Mouse (Mus musculus) midbrain, embryonic 10.5 days (tissue): ENCODE data around the gene Tm6sf2. TPM values are rescaled to one million over a fixed set of nuclear protein-coding genes. Genes with fewer than 3 reads are reported as not detected.
A peak's percentile ranks its signal among the peaks of the same experiment; 100 is the strongest.

Experiments
- DNase-seq: peaks from one replicate; pipeline ENCODE4 v3.0.0-alpha.2; 2017; ENCODE audit warnings: low spot score
- H3K27ac ChIP-seq: fragments of 300-500 bp; sonication (generic); replicated peaks from 2 replicates; pipeline ENCODE4 v1.5.1; 2016; ENCODE audit warnings: mild to moderate bottlenecking
- H3K27me3 ChIP-seq: fragments of 300-500 bp; sonication (generic); 2 replicates; pipeline ENCODE4 v1.6.1; 2016; ENCODE audit warnings: low read depth, mild to moderate bottlenecking; ENCODE audit not compliant: poor library complexity, severe bottlenecking
- H3K36me3 ChIP-seq: fragments of 300-500 bp; sonication (generic); 2 replicates; pipeline ENCODE4 v1.6.1; 2016; ENCODE audit warnings: mild to moderate bottlenecking, moderate library complexity
- H3K4me1 ChIP-seq: fragments of 300-500 bp; sonication (generic); 2 replicates; pipeline ENCODE4 v1.6.1; 2016
- H3K4me3 ChIP-seq: fragments of 300-500 bp; sonication (generic); 2 replicates; pipeline ENCODE4 v1.5.1; 2016; ENCODE audit warnings: mild to moderate bottlenecking, moderate library complexity
- H3K9me3 ChIP-seq: fragments of 300-500 bp; sonication (generic); replicated peaks from 2 replicates; pipeline ENCODE4 v1.6.1; 2016; ENCODE audit warnings: mild to moderate bottlenecking
- WGBS: fragments of 180-500 bp; shearing (Covaris S2); methylation state at CpG from one replicate; pipeline ENCODE4 v1.1.7; 2016; 5-methylcytosine and 5-hydroxymethylcytosine counted together
- polyA plus RNA-seq: library from polyadenylated mRNA; unstranded; fragments of >200 nt; fragmentation: Nextera tagmentation; extraction: Ambion mirVana; gene quantifications from 2 replicates; pipeline ENCODE4 v1.2.1, GENCODE M21; 2016

The Tm6sf2 gene
- polyA plus RNA-seq, 1 experiment from 2014 or later, result 0.69 TPM

DNA sequence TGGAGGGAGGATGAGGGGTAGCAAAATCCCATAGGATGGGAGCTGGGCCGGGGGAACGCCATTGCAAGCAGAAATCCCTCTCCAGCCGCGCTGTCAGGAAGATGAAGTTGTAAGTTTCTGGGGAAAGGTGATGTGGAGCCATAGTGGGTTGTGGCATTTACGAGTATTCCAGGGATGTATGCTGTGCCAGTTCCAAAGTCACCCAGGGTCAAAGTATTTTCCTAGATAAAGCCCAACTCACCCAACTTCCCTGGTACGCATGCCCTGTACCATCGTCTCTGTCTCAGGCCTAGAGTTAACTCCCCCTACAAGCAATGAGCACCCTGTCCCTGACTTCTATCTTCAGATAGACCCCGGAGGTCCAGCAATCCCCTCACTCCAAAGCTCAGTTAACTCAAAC lies 396 bp downstream of the Tm6sf2 start:
- 66% methylated on average over 8 of the region's 8 CpGs for WGBS
- Histone ChIP-seq H3K36me3 (peaks cover 44% of the 10 kb centered on the region), H3K4me3 (peak overlapping the region; percentile 27; the same call in 1 of the 2 replicates), H3K4me1 (peaks cover 9% of the 10 kb centered on the region), H3K27ac (no peak overlapping the region), H3K27me3 (peaks cover 18% of the 10 kb centered on the region; the same call in 1 of the 2 replicates), H3K9me3 (no peaks in the 10 kb centered on the region)
- DNase-seq, result no peak

DNA sequence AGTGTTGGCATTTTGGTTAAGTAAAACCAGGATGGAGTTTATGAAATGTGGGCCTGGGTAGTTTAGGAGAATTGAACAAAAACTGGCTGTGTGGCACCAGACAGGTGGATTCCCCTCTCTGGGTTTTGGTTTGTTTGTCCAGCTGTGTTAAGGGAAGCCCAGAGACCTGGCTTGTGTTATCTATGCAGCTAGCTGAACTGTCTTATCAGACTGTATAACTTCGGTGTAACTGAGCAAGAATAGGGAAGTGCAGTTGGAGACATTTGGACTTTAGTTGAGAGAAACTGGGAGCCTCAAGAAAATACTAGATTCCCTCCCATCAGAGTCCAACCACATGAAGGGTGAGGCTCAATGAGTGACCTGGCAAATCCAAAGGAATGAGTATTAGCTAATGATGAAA lies 958 bp downstream of the Tm6sf2 start:
- Histone ChIP-seq H3K4me1 (peaks cover 9% of the 10 kb centered on the region), H3K27ac (no peak overlapping the region), H3K27me3 (peaks cover 18% of the 10 kb centered on the region; the same call in 1 of the 2 replicates), H3K36me3 (peaks cover 38% of the 10 kb centered on the region), H3K4me3 (no peak overlapping the region), H3K9me3 (no peaks in the 10 kb centered on the region)
- DNase-seq, result no peak
- 90% methylated on average over 1 of the region's 1 CpGs for WGBS

DNA sequence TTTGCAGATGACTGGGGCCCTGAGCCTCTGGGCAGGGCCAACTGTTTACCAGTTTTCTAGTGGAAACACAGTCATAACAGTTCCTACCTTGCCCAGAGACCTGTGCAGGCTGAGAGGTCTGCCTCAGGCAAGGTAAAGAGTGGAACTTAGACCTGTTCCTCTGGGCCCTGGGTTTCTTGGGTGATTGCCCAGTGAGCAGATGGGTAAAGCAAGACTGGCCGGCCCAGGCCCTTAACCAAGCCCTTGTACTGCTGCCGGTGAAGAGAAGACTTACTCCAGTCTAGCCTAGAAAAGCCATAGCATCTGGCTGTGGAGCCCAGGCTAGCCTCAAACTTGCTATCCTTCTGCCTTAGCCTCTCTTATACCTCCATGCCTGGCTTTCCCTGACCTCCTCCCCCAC lies 9.3 kb downstream of the Tm6sf2 start:
- Histone ChIP-seq H3K36me3 (0 out of 2 replicates have a peak, but pooled peaks cover 2% of the 10 kb centered on the region), H3K9me3 (no peaks in the 10 kb centered on the region), H3K27me3 (peaks cover 54% of the 10 kb centered on the region), H3K4me3 (no peak overlapping the region), H3K27ac (no peak overlapping the region), H3K4me1 (peaks cover 23% of the 10 kb centered on the region)
- 88% methylated on average over 2 of the region's 2 CpGs for WGBS
- DNase-seq, result no peak

DNA sequence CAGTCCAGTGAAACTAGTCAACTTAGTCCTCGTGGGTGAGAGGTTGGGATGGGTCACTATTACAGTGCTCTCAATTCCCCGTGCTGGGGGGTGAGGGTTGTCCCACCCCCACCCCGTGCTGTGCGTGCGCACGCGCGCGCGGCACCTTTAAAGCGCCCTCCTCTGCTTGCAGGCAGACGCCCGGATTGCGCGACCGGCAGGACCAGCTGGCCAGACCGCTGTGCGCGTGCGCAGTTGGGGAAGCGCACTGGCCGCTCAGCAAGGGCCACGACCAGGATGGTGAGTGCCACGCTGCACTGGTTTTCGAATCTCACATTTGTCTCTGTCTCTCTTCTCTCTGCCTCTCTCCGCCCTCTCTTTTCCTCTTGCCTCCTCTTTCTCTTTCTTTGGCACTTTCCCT lies 10.6 kb downstream of the Tm6sf2 start, which contains the start of gene Hapln4:
Gene Hapln4, plus strand, starts transcription at position 173 of the 400 bp plus-strand sequence.
- peaks cover 36% of the 10 kb centered on the region for H3K4me1 ChIP-seq
- H3K27me3 ChIP-seq, result peaks cover 67% of the 10 kb centered on the region
- no peak within 1 kb of the TSS for H3K27ac ChIP-seq
- H3K36me3 ChIP-seq, result 0 out of 2 replicates have a peak, but pooled peaks cover 2% of the 10 kb centered on the region
- DNase-seq, result peak; percentile 76
- peak within 1 kb of the TSS; percentile 55 for H3K4me3 ChIP-seq
- WGBS, result under 1% methylated on average over 26 of the region's 26 CpGs
- no peaks in the 10 kb centered on the region for H3K9me3 ChIP-seq

DNA sequence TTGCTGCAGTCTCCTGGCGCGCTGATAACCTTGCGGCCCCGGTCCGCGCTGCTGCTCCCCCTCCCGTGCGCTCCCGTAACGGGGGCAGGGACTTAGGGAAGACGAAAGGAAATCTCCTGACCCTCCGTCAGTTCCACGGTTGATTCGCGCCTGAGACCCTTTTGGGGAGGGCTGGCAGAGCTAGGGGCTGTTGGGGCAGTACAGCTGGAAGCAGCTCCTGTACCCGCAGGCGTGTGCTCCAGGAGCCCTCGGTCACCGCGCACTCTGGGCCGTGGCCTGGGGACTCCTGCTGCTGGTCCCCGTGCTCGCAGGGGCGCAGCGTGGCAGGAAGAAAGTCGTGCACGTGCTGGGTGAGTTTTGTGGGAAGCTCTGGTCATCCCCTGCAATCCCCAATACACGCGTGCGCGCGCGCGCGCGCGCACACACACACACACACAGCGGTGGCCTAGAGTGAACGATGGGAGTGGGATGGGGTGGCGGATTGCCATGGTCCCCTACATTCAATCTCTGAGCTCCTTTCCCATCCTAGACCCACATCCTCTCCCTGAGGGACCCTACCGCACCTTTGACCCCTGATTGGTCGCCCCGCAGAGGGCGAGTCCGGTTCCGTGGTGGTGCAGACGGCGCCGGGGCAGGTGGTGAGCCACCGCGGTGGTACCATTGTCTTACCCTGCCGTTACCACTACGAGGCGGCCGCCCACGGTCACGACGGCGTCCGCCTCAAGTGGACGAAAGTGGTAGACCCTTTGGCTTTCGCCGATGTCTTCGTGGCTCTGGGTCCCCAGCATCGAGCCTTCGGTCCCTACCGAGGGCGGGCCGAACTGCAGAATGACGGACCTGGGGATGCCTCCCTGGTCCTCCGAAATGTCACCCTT lies 11.7 kb downstream of the Tm6sf2 start:
- no peaks in the 10 kb centered on the region for H3K9me3 ChIP-seq
- 0 out of 2 replicates have a peak, but pooled peaks cover 2% of the 10 kb centered on the region for H3K36me3 ChIP-seq
- peaks cover 78% of the 10 kb centered on the region for H3K27me3 ChIP-seq
- peak overlapping the region; percentile 55 for H3K4me3 ChIP-seq
- H3K4me1 ChIP-seq, result peaks cover 44% of the 10 kb centered on the region
- H3K27ac ChIP-seq, result no peak overlapping the region
- peak; percentile 50 for DNase-seq
- WGBS, result 1% methylated on average over 71 of the region's 71 CpGs

DNA sequence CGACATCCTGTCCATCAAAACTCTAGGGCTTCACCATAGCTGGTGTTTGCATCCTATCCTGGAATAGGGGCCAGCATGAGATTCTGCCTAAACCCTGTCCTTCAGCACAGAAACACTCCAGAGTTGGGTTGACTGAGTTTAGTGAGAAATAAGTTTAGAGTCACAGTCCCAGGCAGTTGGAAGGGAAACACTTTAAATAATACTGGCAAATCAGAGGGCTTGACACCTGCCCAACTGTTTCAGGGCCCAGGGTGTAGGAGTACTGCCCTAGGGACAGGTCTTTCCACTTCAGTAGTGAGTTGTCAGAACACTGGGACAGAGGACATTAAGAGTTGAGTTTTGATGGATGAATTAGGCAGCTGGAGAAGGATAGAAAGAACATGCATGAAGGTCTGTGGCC lies 13.4 kb downstream of the Tm6sf2 start:
- 46% methylated on average over 1 of the region's 1 CpGs for WGBS

DNA sequence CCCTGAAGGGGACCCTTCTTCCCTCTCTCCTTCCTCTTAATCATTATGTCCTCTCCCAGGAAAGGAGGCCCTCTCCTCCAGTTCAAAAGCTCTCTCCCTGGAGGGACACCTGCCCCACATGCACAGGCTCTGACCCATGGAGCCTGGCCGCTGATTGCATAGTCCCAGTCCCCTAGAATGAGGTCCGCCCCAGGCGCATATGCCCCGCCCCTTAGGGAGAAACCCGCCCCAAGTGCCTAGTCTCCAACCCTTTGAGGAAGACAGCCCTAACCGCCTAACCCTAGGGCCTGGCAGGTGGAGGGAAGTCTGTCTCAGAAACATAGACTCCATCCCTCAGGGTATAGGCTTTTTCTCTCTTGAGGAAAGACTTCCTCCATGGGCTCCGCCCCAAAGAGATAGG lies 14.5 kb downstream of the Tm6sf2 start:
- Histone ChIP-seq H3K4me3 (0 out of 2 replicates have a peak overlapping the region, but pooled peaks have one; percentile 59), H3K27me3 (peaks cover 93% of the 10 kb centered on the region), H3K4me1 (peaks cover 53% of the 10 kb centered on the region), H3K9me3 (no peaks in the 10 kb centered on the region), H3K27ac (no peak overlapping the region), H3K36me3 (no peaks in the 10 kb centered on the region)
- DNase-seq, result peak; percentile 16
- WGBS, result 6% methylated on average over 7 of the region's 7 CpGs

More for the DNA sequence above, 13.4 kb downstream of the Tm6sf2 start:
- no peak overlapping the region for H3K27ac ChIP-seq
- DNase-seq, result no peak
- H3K36me3 ChIP-seq, result no peaks in the 10 kb centered on the region
- H3K4me1 ChIP-seq, result peaks cover 53% of the 10 kb centered on the region
- peaks cover 94% of the 10 kb centered on the region for H3K27me3 ChIP-seq
- no peaks in the 10 kb centered on the region for H3K9me3 ChIP-seq
- no peak overlapping the region for H3K4me3 ChIP-seq

DNA sequence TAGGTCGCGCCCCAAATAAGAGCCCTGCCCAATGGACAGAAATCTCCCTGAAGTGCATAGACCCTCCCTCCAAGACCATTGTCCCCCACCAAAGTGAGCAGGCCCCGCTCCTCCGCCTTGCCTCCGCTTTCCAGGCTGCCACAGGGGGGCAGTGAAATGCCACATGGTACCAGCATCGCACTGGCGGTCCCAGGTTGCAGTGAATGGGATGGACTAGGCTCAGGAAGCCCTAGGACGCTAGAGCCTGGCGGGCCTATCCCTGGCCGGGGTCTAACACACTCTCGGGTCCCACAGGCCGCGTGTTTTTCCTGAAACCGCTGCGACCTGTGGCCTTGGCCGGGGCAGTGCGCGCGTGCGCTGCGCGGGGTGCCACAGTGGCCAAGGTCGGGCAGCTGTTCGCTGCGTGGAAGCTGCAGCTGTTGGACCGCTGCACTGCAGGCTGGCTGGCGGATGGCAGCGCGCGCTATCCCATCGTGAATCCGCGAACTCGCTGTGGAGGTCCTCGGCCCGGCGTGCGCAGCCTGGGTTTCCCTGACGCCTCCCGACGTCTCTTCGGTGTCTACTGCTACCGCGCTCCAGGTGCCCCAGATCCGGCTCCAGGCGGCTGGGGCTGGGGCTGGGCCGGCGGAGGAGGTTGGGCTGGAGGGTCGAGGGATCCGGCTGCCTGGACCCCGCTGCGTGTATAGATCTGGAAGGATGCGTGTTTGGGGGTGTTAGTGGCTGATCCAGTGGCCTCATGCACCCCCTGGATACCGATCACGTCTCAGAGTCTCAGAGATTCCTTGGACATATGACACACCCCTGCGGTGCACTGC lies 15.3 kb downstream of the Tm6sf2 start:
- H3K27ac ChIP-seq, result peak overlapping the region; percentile 28; the same call in 1 of the 2 replicates
- peaks cover 86% of the 10 kb centered on the region for H3K27me3 ChIP-seq
- DNase-seq, result peak; percentile 77
- H3K4me3 ChIP-seq, result peak overlapping the region; percentile 59
- no peaks in the 10 kb centered on the region for H3K9me3 ChIP-seq
- no peaks in the 10 kb centered on the region for H3K36me3 ChIP-seq
- peaks cover 52% of the 10 kb centered on the region for H3K4me1 ChIP-seq
- 4% methylated on average over 56 of the region's 56 CpGs for WGBS

DNA sequence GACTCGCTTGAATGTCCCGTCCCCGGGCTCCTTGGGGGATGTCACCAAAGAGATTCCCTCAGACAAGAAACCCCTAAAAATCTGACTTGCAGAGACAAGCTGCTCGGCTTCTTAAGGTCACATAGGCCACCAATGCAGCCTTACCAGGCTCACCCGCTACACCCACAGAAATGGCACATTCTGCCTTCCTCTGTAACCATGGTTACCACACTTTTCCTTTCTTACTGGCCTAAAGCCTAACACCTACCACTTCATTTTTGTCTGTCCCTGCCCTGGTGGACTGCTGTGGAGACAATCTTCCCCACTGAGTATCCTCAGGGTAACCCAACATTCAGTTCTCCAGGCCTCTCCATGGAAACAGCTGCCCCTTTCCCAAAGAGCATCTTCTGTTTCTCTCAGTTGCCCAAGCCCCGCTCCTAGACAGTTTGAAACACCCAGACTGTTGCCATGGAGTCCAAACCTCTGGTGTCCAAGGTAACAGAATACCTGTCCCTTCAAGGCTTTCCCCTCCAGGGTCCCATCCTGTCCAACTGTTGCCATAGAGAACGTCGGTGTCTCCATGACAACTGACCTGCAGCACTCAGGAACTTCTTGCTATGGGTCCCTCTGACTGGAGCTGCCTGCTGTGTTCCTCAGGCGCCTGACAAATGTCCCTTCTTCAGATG lies 16.7 kb downstream of the Tm6sf2 start:
- WGBS, result 51% methylated on average over 9 of the region's 9 CpGs

DNA sequence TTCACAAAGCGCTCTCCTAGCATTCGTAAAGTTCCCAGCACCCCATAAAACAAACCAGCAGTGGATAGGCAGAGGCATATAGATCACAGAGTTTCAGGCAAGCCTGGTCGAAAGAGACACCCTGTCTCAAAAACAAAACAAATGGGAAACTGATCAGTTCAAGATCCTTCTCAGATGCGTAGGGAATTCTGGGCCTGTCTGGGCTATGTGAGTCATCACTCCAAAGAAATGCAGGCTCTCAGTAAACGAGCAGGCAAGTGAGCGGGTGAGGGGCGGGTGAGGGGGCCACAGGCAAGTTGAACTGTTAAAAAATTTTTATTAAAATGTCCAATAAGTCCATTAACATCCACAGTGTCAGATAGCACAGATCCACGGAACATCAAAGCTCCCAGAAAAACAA lies 20.1 kb downstream of the Tm6sf2 start:
- no peak overlapping the region for H3K4me3 ChIP-seq
- peaks cover 31% of the 10 kb centered on the region for H3K36me3 ChIP-seq
- no peak for DNase-seq
- no peak overlapping the region for H3K27ac ChIP-seq
- WGBS, result 73% methylated on average over 8 of the region's 8 CpGs
- peaks cover 38% of the 10 kb centered on the region for H3K27me3 ChIP-seq
- peaks cover 22% of the 10 kb centered on the region for H3K4me1 ChIP-seq
- H3K9me3 ChIP-seq, result no peaks in the 10 kb centered on the region; the same call in 1 of the 2 replicates

More for the DNA sequence above, 16.7 kb downstream of the Tm6sf2 start:
- Histone ChIP-seq H3K27me3 (peaks cover 72% of the 10 kb centered on the region), H3K4me3 (peak overlapping the region; percentile 4; the same call in 1 of the 2 replicates), H3K4me1 (peaks cover 38% of the 10 kb centered on the region), H3K36me3 (no peaks in the 10 kb centered on the region), H3K9me3 (no peaks in the 10 kb centered on the region), H3K27ac (no peak overlapping the region)
- peak; percentile 37 for DNase-seq

DNA sequence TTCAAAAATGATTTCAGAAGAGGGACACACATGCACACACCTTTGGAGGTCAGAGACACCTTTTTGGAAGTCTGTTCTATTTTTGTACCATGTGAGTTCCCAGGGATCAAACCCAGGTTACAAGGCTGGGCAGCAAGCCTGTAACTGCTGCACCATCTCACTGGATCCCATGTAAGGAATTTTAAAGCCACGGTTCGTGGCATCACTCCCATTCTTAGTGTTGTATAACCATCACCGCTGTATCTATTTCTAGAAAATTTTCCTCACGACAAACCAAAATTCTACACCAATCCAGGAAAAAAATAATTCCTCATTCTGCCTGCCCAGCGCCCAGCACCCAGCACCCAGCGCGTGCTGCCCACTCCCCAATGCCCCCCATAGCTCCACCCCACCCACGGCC lies 26.6 kb downstream of the Tm6sf2 start:
- Histone ChIP-seq H3K4me1 (no peaks in the 10 kb centered on the region), H3K27me3 (no peaks in the 10 kb centered on the region), H3K4me3 (no peak overlapping the region), H3K9me3 (no peaks in the 10 kb centered on the region; the same call in 1 of the 2 replicates), H3K36me3 (peaks cover 73% of the 10 kb centered on the region), H3K27ac (no peak overlapping the region)
- 74% methylated on average over 8 of the region's 8 CpGs for WGBS
- no peak for DNase-seq

DNA sequence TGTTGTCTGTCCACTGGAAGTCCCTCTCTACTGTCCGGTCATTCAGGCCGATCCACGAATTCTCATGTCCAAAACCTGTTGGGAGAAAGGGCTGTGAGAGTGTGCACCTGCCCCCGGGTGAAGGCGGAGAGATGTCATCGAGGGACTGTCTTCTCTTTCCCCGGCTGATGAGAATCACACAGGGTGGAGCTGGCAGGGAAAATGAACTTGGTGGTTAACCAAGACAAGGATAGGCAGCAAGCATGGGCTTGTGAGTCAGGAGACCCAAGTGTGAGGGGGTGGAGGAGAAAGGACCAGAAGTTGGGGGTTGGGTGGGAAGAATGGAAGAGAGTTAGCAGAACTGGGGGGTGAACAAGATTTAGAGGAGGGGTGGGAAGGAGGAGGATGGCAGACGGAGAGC lies 27.5 kb downstream of the Tm6sf2 start:
- Histone ChIP-seq H3K27ac (no peak overlapping the region), H3K36me3 (peaks cover 68% of the 10 kb centered on the region), H3K27me3 (no peaks in the 10 kb centered on the region), H3K4me1 (no peaks in the 10 kb centered on the region; the same call in 1 of the 2 replicates), H3K9me3 (no peaks in the 10 kb centered on the region; the same call in 1 of the 2 replicates), H3K4me3 (no peak overlapping the region)
- DNase-seq, result no peak
- WGBS, result 90% methylated on average over 8 of the region's 8 CpGs
